Mouse (Mus musculus) naive thymus-derived CD4-positive, alpha-beta T cell, adult 5 months (primary cell): Measurements from ENCODE around the gene Olfr747. TPM values are rescaled to one million over a fixed set of nuclear protein-coding genes. Genes with fewer than 3 reads are reported as not detected.

ENCODE experiments used
- polyA plus RNA-seq: library from polyadenylated mRNA; unstranded; fragments of 100-300 nt; shearing (Covaris generic); gene quantifications from one replicate; pipeline ENCODE4 v1.2.1, GENCODE M21; 2017

The Olfr747 gene
- not detected for polyA plus RNA-seq

DNA sequence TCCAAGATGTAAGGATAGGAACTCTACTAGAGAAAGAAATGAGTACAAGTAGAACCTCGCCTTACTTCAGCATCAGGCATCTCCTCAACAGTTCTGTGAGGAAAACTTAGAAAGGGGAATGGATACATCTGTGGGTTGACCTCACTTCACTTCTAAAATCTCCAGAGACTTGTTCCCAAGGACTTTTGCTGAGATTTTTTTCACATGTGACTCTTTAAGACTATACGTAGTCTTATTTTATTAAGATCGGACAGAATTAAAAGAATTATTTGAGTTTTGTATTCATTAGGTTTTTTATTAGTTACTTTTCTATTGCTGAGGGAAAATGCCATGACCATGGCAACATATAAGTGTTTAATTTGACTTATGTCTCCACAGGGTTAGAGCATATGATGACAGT is at the start of gene Olfr747:
Gene Olfr747 (minus strand): TSS at position 101 of the 400 bp plus-strand sequence.

DNA sequence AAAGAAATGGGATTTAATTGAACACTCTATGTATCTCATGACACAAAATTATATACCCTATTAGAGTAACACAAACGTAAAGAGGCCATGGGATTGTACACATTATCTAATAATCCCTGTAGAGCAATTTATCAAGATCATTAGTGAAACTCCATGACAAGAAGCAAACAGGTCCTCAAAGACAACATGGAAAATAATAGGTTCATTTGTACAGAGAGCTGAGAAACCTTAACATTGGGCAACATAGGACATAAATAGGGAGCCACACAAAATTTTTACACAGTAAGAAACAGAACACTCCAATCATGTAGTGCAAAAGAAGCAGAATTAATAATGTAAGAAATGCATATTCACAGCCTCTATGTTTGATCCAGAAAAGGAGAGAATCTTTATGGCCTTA is 14.1 kb upstream of the Olfr747 start, which contains the start of gene Olfr748:
Gene Olfr748 (plus strand): TSS at position 301 of the 400 bp plus-strand sequence.

DNA sequence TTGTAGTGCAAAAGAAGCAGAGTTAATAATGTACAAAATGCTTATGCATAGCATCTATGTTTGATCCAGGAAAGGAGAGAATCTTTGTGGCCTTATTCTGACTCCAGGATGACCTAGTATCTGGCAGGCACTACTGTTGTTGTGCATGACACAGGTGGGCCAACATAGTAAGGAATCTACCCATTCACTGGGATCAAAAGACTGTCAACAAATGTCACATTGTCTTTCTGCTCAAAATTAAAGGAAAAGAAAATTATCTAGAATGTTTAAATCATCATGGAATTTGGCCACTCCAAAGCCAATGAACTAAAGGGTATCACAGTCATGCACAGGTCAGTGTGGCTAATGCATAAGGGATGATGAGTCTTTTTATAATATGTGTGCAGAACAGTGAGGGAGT is 46.2 kb downstream of the Olfr747 start, which contains the start of gene Olfr746:
Gene Olfr746 (plus strand): TSS at position 301 of the 400 bp plus-strand sequence.

DNA sequence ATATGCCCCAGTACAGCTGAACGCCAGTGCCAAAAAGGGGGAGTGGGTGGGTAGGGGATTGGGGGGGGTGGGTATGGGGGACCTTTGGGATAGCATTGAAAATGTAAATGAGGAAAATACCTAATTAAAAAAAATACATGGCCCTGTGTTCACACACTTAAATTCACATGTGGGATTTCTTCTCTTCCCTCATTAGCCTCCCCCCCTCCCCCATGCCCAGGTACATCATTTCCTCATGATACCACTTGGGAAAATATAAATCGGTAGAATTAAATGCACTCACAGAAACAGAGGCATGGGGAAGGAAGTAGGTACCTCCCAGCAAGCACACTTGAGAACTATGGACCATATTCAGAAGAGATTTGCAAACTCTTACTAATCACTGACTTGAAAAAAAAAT is 53.9 kb downstream of the Olfr747 start, which contains the start of gene Olfr745:
Gene Olfr745 (plus strand): TSS at position 301 of the 400 bp plus-strand sequence.

Other genes with a start within 250 kb of the Olfr747 start
- gene Olfr740, start 247.7 kb downstream of the Olfr747 start, polyA plus RNA-seq: not detected
- not detected for gene Olfr741, start 220.5 kb downstream of the Olfr747 start, polyA plus RNA-seq
- gene Olfr742, start 189.6 kb downstream of the Olfr747 start, polyA plus RNA-seq: not detected
- not detected for gene Olfr743, start 171.4 kb downstream of the Olfr747 start, polyA plus RNA-seq
- not detected for gene Olfr744, start 78.3 kb downstream of the Olfr747 start, polyA plus RNA-seq
- gene Olfr745, start 53.8 kb downstream of the Olfr747 start, polyA plus RNA-seq: not detected
- not detected for gene Olfr746, start 46.1 kb downstream of the Olfr747 start, polyA plus RNA-seq
- gene Olfr748, start 14.2 kb upstream of the Olfr747 start, polyA plus RNA-seq: 0.22 TPM
- gene Olfr749, start 51.9 kb upstream of the Olfr747 start, polyA plus RNA-seq: not detected
- gene Ttc5, start 92.3 kb upstream of the Olfr747 start, polyA plus RNA-seq: 87.5 TPM
- not detected for gene Ccnb1ip1, start 114.5 kb upstream of the Olfr747 start, polyA plus RNA-seq
- 64.7 TPM for gene Parp2, start 114.6 kb upstream of the Olfr747 start, polyA plus RNA-seq
- 15.7 TPM for gene Tep1, start 177.4 kb upstream of the Olfr747 start, polyA plus RNA-seq
- gene Klhl33, start 204.3 kb upstream of the Olfr747 start, polyA plus RNA-seq: 0.14 TPM
- gene Osgep, start 231.7 kb upstream of the Olfr747 start, polyA plus RNA-seq: 101 TPM
- 62.6 TPM for gene Apex1, start 231.8 kb upstream of the Olfr747 start, polyA plus RNA-seq
- 138 TPM for gene Pip4p1, start 237.7 kb upstream of the Olfr747 start, polyA plus RNA-seq
- gene Pnp, start 237.9 kb upstream of the Olfr747 start, polyA plus RNA-seq: 26.3 TPM